Mouse (Mus musculus) embryonic facial prominence, embryonic 12.5 days (tissue): Measurements from ENCODE around the gene Ubc. TPM values are rescaled to one million over a fixed set of nuclear protein-coding genes. Genes with fewer than 3 reads are reported as not detected.

ENCODE experiments used
- ATAC-seq: fragments of 200-750 bp; cut with Nextera tagmentation; 2 replicates; pipeline ENCODE4 v1.8.0; 2017; ENCODE audit not compliant: insufficient number of reproducible peaks, insufficient read depth, low FRiP score, low TSS enrichment
- H3K27ac ChIP-seq: fragments of 300-500 bp; sonication (generic); 2 replicates; pipeline ENCODE4 v1.5.1; 2016; ENCODE audit warnings: mild to moderate bottlenecking
- H3K27me3 ChIP-seq: fragments of 300-500 bp; sonication (generic); 2 replicates; pipeline ENCODE4 v1.6.1; 2016; ENCODE audit warnings: mild to moderate bottlenecking, moderate library complexity
- H3K36me3 ChIP-seq: fragments of 300-500 bp; sonication (generic); 2 replicates; pipeline ENCODE4 v1.6.1; 2016; ENCODE audit warnings: mild to moderate bottlenecking
- H3K4me1 ChIP-seq: fragments of 300-500 bp; sonication (generic); 2 replicates; pipeline ENCODE4 v1.6.1; 2016
- H3K4me2 ChIP-seq: fragments of 300-500 bp; sonication (generic); replicated peaks from 2 replicates; pipeline ENCODE4 v1.6.1; 2016; ENCODE audit warnings: mild to moderate bottlenecking, moderate library complexity
- H3K4me3 ChIP-seq: fragments of 300-500 bp; sonication (generic); 2 replicates; pipeline ENCODE4 v1.5.1; 2016; ENCODE audit warnings: mild to moderate bottlenecking
- H3K9ac ChIP-seq: fragments of 300-500 bp; sonication (generic); 2 replicates; pipeline ENCODE4 v1.6.1; 2016; ENCODE audit warnings: mild to moderate bottlenecking, moderate library complexity
- H3K9me3 ChIP-seq: fragments of 300-500 bp; sonication (generic); 2 replicates; pipeline ENCODE4 v1.6.1; 2016; ENCODE audit warnings: mild to moderate bottlenecking, moderate library complexity
- WGBS: fragments of 180-500 bp; shearing (Covaris S2); methylation state at CpG from one replicate; pipeline ENCODE4 v1.1.7; 2016; 5-methylcytosine and 5-hydroxymethylcytosine counted together
- polyA plus RNA-seq: library from polyadenylated mRNA; unstranded; fragments of >200 nt; fragmentation: Nextera tagmentation; extraction: Ambion mirVana; gene quantifications from 2 replicates; pipeline ENCODE4 v1.2.1, GENCODE M21; 2016

The Ubc gene
- polyA plus RNA-seq, 1 experiment from 2014 or later = 1,101 TPM

GRCm38 (mm10) chr5:125340547-125341262, 49.3 kb downstream of the Ubc start, which contains the start of gene Scarb1:
Gene Scarb1, minus strand, starts transcription at chr5:125341094.
- peak within 1 kb of the TSS; percentile 97 for H3K4me2 ChIP-seq
- no peaks in the 10 kb centered on the region for H3K36me3 ChIP-seq
- H3K9ac ChIP-seq = peak within 1 kb of the TSS; percentile 71
- H3K9me3 ChIP-seq = no peaks in the 10 kb centered on the region
- H3K4me1 ChIP-seq = peaks cover 29% of the 10 kb centered on the region
- ATAC-seq = peak; percentile 76
- no peak within 1 kb of the TSS for H3K27ac ChIP-seq
- peak within 1 kb of the TSS; percentile 87 for H3K4me3 ChIP-seq
- under 1% methylated on average over 42 of the region's 42 CpGs for WGBS
- peaks cover 5% of the 10 kb centered on the region; the same call in 1 of the 2 replicates for H3K27me3 ChIP-seq

- Histone ChIP-seq H3K9ac (peak overlapping the region; percentile 71), H3K4me1 (peaks cover 29% of the 10 kb centered on the region), H3K27me3 (peaks cover 5% of the 10 kb centered on the region; the same call in 1 of the 2 replicates), H3K4me2 (peak overlapping the region; percentile 97), H3K9me3 (no peaks in the 10 kb centered on the region), H3K4me3 (peak overlapping the region; percentile 87), H3K27ac (no peak overlapping the region), H3K36me3 (no peaks in the 10 kb centered on the region)
- WGBS = 3% methylated on average over 25 of the region's 25 CpGs
- 0 out of 2 replicates have a peak, but pooled peaks have one; percentile 24 for ATAC-seq
Measured at GRCm38 (mm10) chr5:125339851-125340531, 50.0 kb downstream of the Ubc start.

GRCm38 (mm10) chr5:125339108-125339751, 50.8 kb downstream of the Ubc start:
- Histone ChIP-seq H3K9me3 (no peaks in the 10 kb centered on the region), H3K27me3 (peaks cover 5% of the 10 kb centered on the region; the same call in 1 of the 2 replicates), H3K4me3 (peak overlapping the region; percentile 87), H3K4me2 (peak overlapping the region; percentile 97), H3K9ac (peak overlapping the region; percentile 71; the same call in 1 of the 2 replicates), H3K27ac (peak overlapping the region; percentile 55), H3K4me1 (peaks cover 29% of the 10 kb centered on the region), H3K36me3 (no peaks in the 10 kb centered on the region)
- ATAC-seq = no peak; the same call in 1 of the 2 replicates
- WGBS = 4% methylated on average over 18 of the region's 18 CpGs

- Histone ChIP-seq H3K4me2 (no peak overlapping the region), H3K36me3 (no peaks in the 10 kb centered on the region), H3K27me3 (peaks cover 5% of the 10 kb centered on the region; the same call in 1 of the 2 replicates), H3K27ac (no peak overlapping the region), H3K4me1 (peaks cover 29% of the 10 kb centered on the region), H3K9me3 (no peaks in the 10 kb centered on the region), H3K9ac (no peak overlapping the region), H3K4me3 (no peak overlapping the region)
- ATAC-seq = no peak
- WGBS = 71% methylated on average over 7 of the region's 7 CpGs
Measured at GRCm38 (mm10) chr5:125337526-125337925, 52.5 kb downstream of the Ubc start.

GRCm38 (mm10) chr5:125337012-125337411, 53.0 kb downstream of the Ubc start:
- Histone ChIP-seq H3K4me2 (no peak overlapping the region), H3K9me3 (no peaks in the 10 kb centered on the region), H3K4me1 (peaks cover 30% of the 10 kb centered on the region), H3K27ac (no peak overlapping the region), H3K4me3 (no peak overlapping the region), H3K9ac (no peak overlapping the region), H3K27me3 (peaks cover 5% of the 10 kb centered on the region; the same call in 1 of the 2 replicates), H3K36me3 (no peaks in the 10 kb centered on the region)
- WGBS = 37% methylated on average over 9 of the region's 9 CpGs
- ATAC-seq = no peak

Other genes with a start within 250 kb of the Ubc start
- gene Ncor2, start 211.0 kb downstream of the Ubc start, polyA plus RNA-seq = 31.6 and 33.4 TPM in 2 replicates
- gene Scarb1, start 49.1 kb downstream of the Ubc start, polyA plus RNA-seq = 38.8 and 40.6 TPM in 2 replicates
- gene Gm10382, start 880 bp downstream of the Ubc start, polyA plus RNA-seq = 0.31 TPM in 2 replicates
- 17.0 and 17.7 TPM in 2 replicates for gene Dhx37, start 43.9 kb upstream of the Ubc start, polyA plus RNA-seq
- 39.4 and 42.2 TPM in 2 replicates for gene Bri3bp, start 51.4 kb upstream of the Ubc start, polyA plus RNA-seq
- 41.5 and 42.5 TPM in 2 replicates for gene Aacs, start 85.6 kb upstream of the Ubc start, polyA plus RNA-seq
- 0.64 and 0.97 TPM in 2 replicates for gene Tmem132b, start 141.6 kb upstream of the Ubc start, polyA plus RNA-seq